Mouse (Mus musculus) embryonic stem cell, embryonic (primary cell): ENCODE measurements at regions not wholly inside any gene's neighbourhood (a gene's known extent, or its start where the extent isn't known, plus 50 kb on each side); places are given as distances from the start of the nearest gene placed in this dataset.

Experiments
- CTCF ChIA-PET, 4 experiments: fragments of 300-600 bp in 2 of 4; fragments of 350-600 bp in 2 of 4; sonication (Branson Sonifier 250); formaldehyde crosslinking; loops; one replicate each; lab custom pipeline; 2022; ENCODE audit warnings: inconsistent platforms in 2 of 4; lab: Charles Lee
- POLR2A ChIA-PET, 4 experiments: fragments of 300-600 bp in 2 of 4; fragments of 350-600 bp in 2 of 4; sonication (Branson Sonifier 250); formaldehyde crosslinking; loops; one replicate each; lab custom pipeline; 2022; ENCODE audit warnings: antibody characterized with exemption in 4 of 4, inconsistent platforms in 1 of 4; lab: Charles Lee

- ChIA-PET POLR2A (no interaction called here), CTCF (interaction anchor here in 1 of 4 experiments (0.6 kb wide), 1 partner anchor 14 kb away, joined by 3 read pairs; no protein-coding TSS in a partner anchor)
These were observed 69.3 kb downstream of the Kctd15 start for GRCm38 (mm10) chr7:34587239-34587638.

GRCm38 (mm10) chr7:34585312-34585865 is 71.1 kb downstream of the Kctd15 start:
- CTCF ChIA-PET: interaction anchor here in 2 of 4 experiments (0.6 to 0.7 kb wide), 2 partner anchors 65 to 163 kb away, joined by 3 to 6 read pairs; no protein-coding TSS in a partner anchor
- POLR2A ChIA-PET: interaction anchor here (0.6 to 1.7 kb wide), 7 partner anchors 10 to 747 kb away, joined by 3 to 8 read pairs (median 3); no protein-coding TSS in a partner anchor

- ChIA-PET CTCF (interaction anchor here in 2 of 4 experiments (0.7 to 1.1 kb wide), 2 partner anchors 13 to 66 kb away, joined by 3 to 6 read pairs; no protein-coding TSS in a partner anchor), POLR2A (interaction anchor here (0.6 to 1.8 kb wide), 11 partner anchors 11 to 748 kb away, joined by 3 to 10 read pairs (median 3); no protein-coding TSS in a partner anchor)
These were observed 71.7 kb downstream of the Kctd15 start for GRCm38 (mm10) chr7:34584870-34585269.

GRCm38 (mm10) chr7:34580866-34581265 is 75.7 kb downstream of the Kctd15 start:
- CTCF ChIA-PET: no interaction called here
- POLR2A ChIA-PET: no interaction called here

- POLR2A ChIA-PET: interaction anchor here (0.6 to 3.1 kb wide), 72 partner anchors 9 to 330 kb away, joined by 3 to 47 read pairs (median 5); partner anchors contain the start of gene Chst8 (in 1 of the 4)
- CTCF ChIA-PET: interaction anchor here (0.5 to 2.7 kb wide), 22 partner anchors 10 to 601 kb away, joined by 3 to 14 read pairs (median 3); no protein-coding TSS in a partner anchor
These were observed 85.2 kb downstream of the Kctd15 start for GRCm38 (mm10) chr7:34571295-34571694.

GRCm38 (mm10) chr7:34570114-34571065 is 86.1 kb downstream of the Kctd15 start:
- POLR2A ChIA-PET: interaction anchor here (0.5 to 3.1 kb wide), 91 partner anchors 8 to 803 kb away, joined by 3 to 47 read pairs (median 4); partner anchors contain the start of genes 4931406P16Rik (in 1 of the 4), Chst8 (in 1 of the 4) and Rhpn2 (in 1 of the 4)
- CTCF ChIA-PET: interaction anchor here (0.6 to 2.7 kb wide), 32 partner anchors 9 to 1028 kb away, joined by 3 to 14 read pairs (median 3); no protein-coding TSS in a partner anchor

- POLR2A ChIA-PET: interaction anchor here in 3 of 4 experiments (0.5 to 3.1 kb wide), 35 partner anchors 11 to 401 kb away, joined by 3 to 47 read pairs (median 6); partner anchors contain the start of genes 4931406P16Rik (in 1 of the 3) and Chst8 (in 1 of the 3)
- CTCF ChIA-PET: interaction anchor here in 3 of 4 experiments (0.6 to 2.7 kb wide), 10 partner anchors 10 to 136 kb away, joined by 3 to 14 read pairs (median 4); no protein-coding TSS in a partner anchor
These were observed 86.8 kb downstream of the Kctd15 start for GRCm38 (mm10) chr7:34569747-34570113.

- ChIA-PET CTCF (no interaction called here), POLR2A (interaction anchor here in 2 of 4 experiments (1.0 to 1.3 kb wide), 2 partner anchors 12 to 17 kb away, joined by 3 to 4 read pairs; no protein-coding TSS in a partner anchor)
These were observed 89.0 kb downstream of the Kctd15 start for GRCm38 (mm10) chr7:34567575-34567974.

- POLR2A ChIA-PET: interaction anchor here in 1 of 4 experiments (0.9 to 1.0 kb wide), 3 partner anchors 9 to 23 kb away, joined by 3 to 4 read pairs (median 3); no protein-coding TSS in a partner anchor
These were observed 94.4 kb downstream of the Kctd15 start for GRCm38 (mm10) chr7:34562160-34562559.

GRCm38 (mm10) chr7:34558615-34559343 is 97.8 kb downstream of the Kctd15 start:
- POLR2A ChIA-PET: interaction anchor here in 2 of 4 experiments (1.5 to 2.1 kb wide), 2 partner anchors 11 kb away, joined by 6 to 11 read pairs; no protein-coding TSS in a partner anchor

More at GRCm38 (mm10) chr7:34562160-34562559, 94.4 kb downstream of the Kctd15 start:
- CTCF ChIA-PET: interaction anchor here in 2 of 4 experiments (0.8 to 1.1 kb wide), 3 partner anchors 9 to 112 kb away, joined by 4 to 6 read pairs (median 4); no protein-coding TSS in a partner anchor

GRCm38 (mm10) chr7:34555196-34555595 is 101.3 kb downstream of the Kctd15 start:
- CTCF ChIA-PET: interaction anchor here in 2 of 4 experiments (0.6 to 0.7 kb wide), 3 partner anchors 15 to 444 kb away, joined by 3 read pairs; no protein-coding TSS in a partner anchor
- POLR2A ChIA-PET: interaction anchor here in 3 of 4 experiments (0.7 to 2.0 kb wide), 12 partner anchors 8 to 165 kb away, joined by 3 to 13 read pairs (median 5); no protein-coding TSS in a partner anchor

More at GRCm38 (mm10) chr7:34558615-34559343, 97.8 kb downstream of the Kctd15 start:
- CTCF ChIA-PET: interaction anchor here in 3 of 4 experiments (0.5 to 1.6 kb wide), 9 partner anchors 12 to 778 kb away, joined by 3 to 7 read pairs (median 3); no protein-coding TSS in a partner anchor

GRCm38 (mm10) chr7:34546609-34547316 is 109.8 kb downstream of the Kctd15 start:
- CTCF ChIA-PET: interaction anchor here in 3 of 4 experiments (0.6 to 2.3 kb wide), 11 partner anchors 10 to 173 kb away, joined by 3 to 7 read pairs (median 3); no protein-coding TSS in a partner anchor

GRCm38 (mm10) chr7:34545906-34546305 is 110.6 kb downstream of the Kctd15 start:
- ChIA-PET CTCF (interaction anchor here in 2 of 4 experiments (1.0 to 2.3 kb wide), 2 partner anchors 112 to 138 kb away, joined by 3 to 7 read pairs; no protein-coding TSS in a partner anchor), POLR2A (interaction anchor here in 3 of 4 experiments (0.7 to 1.4 kb wide), 8 partner anchors 9 to 230 kb away, joined by 3 to 17 read pairs (median 6); no protein-coding TSS in a partner anchor)

More at GRCm38 (mm10) chr7:34546609-34547316, 109.8 kb downstream of the Kctd15 start:
- POLR2A ChIA-PET: interaction anchor here in 3 of 4 experiments (0.6 to 1.4 kb wide), 25 partner anchors 8 to 317 kb away, joined by 3 to 17 read pairs (median 4); partner anchors contain the start of gene Gpi1 (in 1 of the 3)

GRCm38 (mm10) chr7:34541906-34542305 is 114.6 kb downstream of the Kctd15 start:
- ChIA-PET CTCF (interaction anchor here in 3 of 4 experiments (0.6 to 3.2 kb wide), 4 partner anchors 67 to 137 kb away, joined by 3 to 10 read pairs (median 3); no protein-coding TSS in a partner anchor), POLR2A (interaction anchor here in 3 of 4 experiments (0.6 to 3.2 kb wide), 6 partner anchors 29 to 152 kb away, joined by 3 to 12 read pairs (median 3); no protein-coding TSS in a partner anchor)

GRCm38 (mm10) chr7:34541000-34541399 is 115.5 kb downstream of the Kctd15 start:
- CTCF ChIA-PET: interaction anchor here in 2 of 4 experiments (0.8 to 3.2 kb wide), 4 partner anchors 66 to 240 kb away, joined by 3 to 10 read pairs (median 3); no protein-coding TSS in a partner anchor
- POLR2A ChIA-PET: interaction anchor here in 2 of 4 experiments (0.6 to 3.2 kb wide), 5 partner anchors 30 to 180 kb away, joined by 3 to 12 read pairs (median 3); no protein-coding TSS in a partner anchor
